Mouse (Mus musculus) left cerebral cortex, postnatal 36 days (tissue): ENCODE measurements at regions not wholly inside any gene's neighbourhood (a gene's known extent, or its start where the extent isn't known, plus 50 kb on each side); places are given as distances from the start of the nearest gene placed in this dataset.

ENCODE experiments used
- DNase-seq, 2 experiments: peaks; one replicate each; pipeline ENCODE4 v3.0.0; 2021 to 2022; ENCODE audit warnings: low spot score in 2 of 2, mixed read lengths in 1 of 2
- intact Hi-C: fragments of 180-260 bp; cut with DNase I; formaldehyde crosslinking; loops from one replicate; pipeline ENCODE4 v1.15.1; 2025

DNA sequence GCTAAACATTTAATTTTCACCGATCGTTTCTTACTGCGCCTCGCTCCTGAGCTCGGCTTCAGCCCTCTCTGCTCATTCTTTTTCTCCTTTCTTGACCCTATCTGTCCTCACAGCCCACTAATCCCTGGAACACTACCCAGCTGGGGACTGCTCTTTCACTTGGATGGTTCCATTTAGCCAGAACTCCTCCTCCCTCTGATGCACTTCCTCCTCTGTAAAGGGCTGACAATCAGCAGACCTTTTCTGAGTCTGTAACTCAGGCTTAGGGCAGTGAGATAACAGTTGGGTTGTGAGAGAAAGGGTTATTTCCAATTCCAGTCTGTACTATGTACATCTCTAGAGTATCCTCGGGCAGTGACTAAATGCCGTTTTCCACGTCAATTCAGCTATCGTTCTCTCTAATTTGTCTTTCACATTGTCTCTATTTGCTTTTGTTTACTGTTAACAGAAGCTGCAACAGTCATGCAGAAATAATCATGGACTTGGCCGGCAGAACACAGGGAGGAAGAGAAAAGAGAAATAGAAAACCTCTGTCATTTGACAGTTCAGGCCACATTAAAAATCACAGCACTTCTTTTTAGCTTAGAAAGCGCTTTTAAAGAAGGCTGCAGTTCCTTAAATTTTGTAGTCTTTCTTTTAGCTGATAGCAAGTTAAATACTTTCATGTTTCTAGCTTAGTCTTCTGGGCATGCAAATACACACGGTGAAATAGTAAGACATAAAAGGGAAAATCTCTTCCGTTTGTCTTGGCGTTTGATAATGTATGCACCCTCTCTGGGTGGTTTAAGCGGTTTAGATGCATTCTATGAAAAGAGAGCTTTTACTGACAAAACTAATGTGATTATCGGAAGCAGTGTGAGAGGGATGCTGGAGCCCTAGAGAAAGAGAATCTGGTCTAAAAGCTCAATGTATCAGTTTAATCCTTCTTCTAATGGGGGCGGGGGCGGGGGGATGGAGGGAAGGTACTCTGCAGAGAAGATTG lies 94.7 kb upstream of the Fam181b start:
- intact Hi-C loops, result no loop called here
- no peak for DNase-seq

DNA sequence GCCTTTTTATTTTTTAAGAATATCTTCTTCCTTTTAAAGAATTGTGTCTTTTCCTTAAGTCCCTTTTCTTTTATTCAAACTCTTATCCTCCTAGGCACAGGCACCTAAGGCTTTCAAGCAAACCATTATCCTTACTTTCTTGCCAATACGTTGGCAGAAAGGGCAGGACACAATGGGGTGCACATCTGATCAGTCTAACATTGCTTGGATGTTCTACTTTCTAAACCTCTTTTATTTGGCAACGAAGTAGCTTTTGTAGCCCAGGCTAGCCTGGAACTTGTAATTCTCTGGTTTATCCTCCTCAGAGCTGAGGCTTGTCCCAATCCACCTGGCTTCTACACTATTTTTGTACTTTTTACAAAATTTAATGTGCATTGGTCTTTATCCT lies 94.0 kb upstream of the Fam181b start:
- intact Hi-C loops, result no loop called here
- no peak for DNase-seq

DNA sequence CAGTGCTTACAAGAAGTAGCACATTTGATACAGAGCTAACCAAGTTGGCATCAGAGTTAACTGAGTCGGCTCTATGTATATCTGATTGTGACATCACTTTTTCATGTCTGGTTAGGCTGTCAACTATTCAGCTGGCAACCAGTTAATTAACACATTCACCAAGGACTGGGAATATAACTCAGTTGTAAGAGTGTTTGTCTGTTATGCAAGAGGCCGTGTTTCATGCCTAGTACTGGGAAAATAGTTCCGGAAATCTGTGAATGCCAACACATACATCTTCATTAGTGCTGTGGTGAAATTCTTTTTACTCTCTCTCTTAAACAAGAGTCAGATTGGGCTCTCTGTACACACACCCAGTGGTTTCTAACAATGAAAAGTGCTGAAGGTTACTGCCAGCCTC lies 80.8 kb upstream of the Fam181b start:
- intact Hi-C loops, result no loop called here
- no peak for DNase-seq

DNA sequence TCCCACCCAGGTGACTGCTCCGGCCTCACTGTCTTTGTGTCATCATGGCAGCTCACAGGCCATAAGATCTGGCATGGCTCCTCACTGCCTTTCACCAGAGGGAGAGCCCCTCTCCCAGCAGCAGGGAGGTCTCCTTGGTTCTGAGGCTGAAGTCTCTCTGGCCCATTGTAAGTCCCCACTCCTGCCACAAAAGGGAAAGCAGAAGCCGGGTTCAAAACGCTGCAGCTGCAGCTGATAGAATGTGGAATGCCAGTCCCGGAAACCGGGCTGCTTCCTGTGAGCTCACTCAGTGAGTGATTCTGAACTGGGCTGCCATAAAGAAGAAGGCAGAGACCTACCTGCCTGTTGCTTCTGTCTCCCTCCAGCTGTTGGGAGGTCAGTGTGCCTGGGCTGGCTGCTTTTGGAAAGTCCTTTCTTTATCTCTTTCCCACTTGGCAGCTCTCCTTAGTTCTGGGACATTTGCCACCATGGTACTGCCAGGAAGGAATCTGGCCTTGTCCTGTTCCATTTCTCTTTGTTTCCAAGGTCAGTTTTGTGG lies 72.9 kb upstream of the Fam181b start:
- intact Hi-C loops, result loop anchor here (1.0 kb wide), 1 partner anchor 74 kb away; no protein-coding TSS in a partner anchor
- DNase-seq, result peak; percentile 18 to 20

DNA sequence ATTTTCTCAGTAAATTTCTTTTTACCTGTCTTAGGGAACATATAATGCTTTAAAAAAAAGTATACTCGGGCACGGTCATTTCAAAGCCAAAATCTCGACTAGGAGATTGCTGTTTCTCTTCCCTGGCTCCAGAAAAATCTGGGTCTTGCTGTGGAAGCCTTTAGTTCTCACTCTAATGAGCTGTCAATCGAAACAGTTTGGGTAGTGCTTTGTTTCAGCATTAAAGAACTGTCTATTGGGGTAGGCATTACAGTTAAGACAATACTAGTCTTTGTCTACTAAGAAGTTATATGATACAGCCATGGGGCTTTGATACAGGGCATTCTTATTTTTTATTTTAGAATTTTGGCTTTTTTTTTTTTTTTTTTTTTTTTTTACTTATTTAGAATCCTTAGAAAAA lies 71.9 kb upstream of the Fam181b start:
- intact Hi-C loops, result loop anchor here (1.0 kb wide), 1 partner anchor 73 kb away; no protein-coding TSS in a partner anchor
- no peak for DNase-seq

DNA sequence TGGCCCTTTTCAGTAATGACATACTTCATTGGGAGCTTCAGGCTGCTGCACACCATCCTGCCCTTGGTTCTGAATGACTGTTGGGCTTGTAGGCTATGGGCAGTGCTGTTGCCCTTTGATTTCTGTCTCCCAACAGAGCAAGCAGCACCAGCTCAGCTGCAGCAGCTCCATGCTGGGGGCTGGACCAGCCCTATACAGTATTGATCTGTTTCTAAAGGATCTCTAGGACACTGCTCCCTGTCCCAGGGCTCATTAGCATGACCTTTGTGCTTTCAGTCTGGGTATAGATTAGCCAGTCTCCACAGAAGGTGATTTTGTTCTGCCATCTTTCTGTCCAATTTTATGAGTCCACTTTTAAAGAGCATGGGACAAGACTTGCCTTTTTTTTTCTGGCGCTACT lies 60.3 kb upstream of the Fam181b start:
- intact Hi-C loops, result no loop called here
- DNase-seq, result no peak

DNA sequence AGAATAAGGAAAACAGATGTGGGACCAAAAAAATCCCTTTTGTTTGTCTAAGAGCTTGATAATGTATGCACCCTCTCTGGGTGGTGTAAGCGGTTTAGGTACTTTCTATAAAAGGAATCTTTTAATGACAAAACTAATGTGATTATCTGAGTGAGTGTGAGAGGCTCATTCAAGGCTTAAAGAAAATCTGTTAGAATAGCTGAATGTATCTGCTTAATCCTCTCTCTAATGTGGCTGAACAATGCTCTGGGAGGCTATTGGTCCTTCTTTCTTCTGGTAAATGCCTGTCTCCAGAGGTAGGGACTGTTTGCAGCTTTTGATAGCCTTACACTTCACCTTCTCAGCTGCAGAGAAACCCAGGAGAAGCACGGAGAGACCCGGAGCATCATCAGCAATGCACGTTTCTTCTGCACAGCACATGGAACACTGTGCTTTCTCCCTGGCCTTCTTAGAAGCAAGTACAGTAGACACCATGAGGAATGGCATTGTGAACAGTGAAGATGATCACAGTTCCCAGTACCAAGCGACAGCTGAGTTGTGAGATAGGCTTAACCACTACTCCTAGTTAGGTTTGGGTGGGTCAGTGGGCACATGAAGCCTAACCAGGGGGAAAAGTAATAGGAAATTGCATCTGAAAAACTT lies 56.1 kb upstream of the Fam181b start:
- intact Hi-C loops, result no loop called here
- no peak for DNase-seq

DNA sequence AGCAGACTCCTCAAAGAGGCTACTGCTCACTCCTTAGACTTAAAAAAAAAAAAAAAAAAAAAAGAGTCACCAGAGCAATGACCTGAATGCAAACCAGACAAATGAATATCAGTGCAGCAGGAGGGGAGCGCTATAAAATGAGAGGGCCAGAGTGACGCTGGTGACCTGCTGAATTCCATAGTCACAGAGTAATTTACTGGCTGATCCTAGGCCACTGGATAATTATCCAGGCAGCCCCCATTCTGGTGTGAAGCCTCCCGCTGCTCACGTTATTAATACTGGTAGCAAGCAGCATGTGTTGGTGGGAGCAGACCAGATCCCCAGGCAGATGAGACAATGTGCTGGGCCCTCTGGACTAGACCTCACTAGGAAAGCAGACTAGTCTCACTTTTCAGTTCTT lies 53.4 kb upstream of the Fam181b start:
- no peak for DNase-seq
- intact Hi-C loops, result no loop called here
